Mouse (Mus musculus): Measurements from ENCODE around the gene Mlh3. TPM values are rescaled to one million over a fixed set of nuclear protein-coding genes. Genes with fewer than 3 reads are reported as not detected.

The Mlh3 gene
- total RNA-seq, 2 experiments from 2014 or later = 14.9 to 18.4 TPM

DNA sequence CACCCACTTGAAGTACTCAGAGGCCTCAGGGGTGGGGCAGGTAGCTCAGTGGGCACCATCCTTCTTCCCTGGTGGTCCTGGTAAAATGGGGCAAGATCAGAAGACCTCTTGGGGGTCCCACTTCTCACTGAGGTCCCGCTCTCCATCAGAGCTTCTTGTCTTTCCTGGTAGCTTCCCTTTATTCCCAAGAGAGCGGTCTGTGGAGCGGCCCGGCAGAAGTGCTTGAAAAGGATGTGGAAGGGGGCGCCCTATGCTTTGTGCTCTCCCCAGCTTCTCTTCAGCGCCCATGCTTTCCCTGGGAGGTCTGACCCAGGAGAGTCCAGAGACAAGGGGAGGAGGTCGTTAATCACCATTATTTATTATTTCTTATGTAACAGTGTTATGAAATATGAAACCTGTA is 73.0 kb downstream of the Mlh3 start:
- intact Hi-C loops (cut with DNase I) = no loop called here
- no peak for DNase-seq (ENCODE audit: low spot score in 2 of 2)

DNA sequence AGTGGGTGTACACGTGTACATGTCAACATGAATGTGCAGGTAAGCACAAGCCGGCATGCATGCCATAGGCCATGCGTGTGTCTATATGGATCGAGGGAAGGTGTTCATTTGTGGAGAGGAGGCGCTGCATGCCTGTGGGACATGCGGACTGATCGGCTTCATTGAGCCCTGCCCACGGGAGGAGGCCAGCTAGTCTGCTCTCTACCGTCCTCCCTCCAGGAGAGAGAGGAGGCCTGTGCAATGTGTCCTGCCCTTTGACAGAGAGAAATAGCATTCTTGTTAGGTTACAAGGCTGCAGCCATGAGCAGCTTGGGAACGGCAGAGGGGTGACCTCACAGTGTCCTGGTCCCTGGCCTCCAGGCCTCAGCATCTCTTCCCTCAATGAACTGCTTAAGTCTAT is 74.2 kb downstream of the Mlh3 start:
- no peak for DNase-seq (ENCODE audit: low spot score in 2 of 2)
- intact Hi-C loops (cut with DNase I) = no loop called here

DNA sequence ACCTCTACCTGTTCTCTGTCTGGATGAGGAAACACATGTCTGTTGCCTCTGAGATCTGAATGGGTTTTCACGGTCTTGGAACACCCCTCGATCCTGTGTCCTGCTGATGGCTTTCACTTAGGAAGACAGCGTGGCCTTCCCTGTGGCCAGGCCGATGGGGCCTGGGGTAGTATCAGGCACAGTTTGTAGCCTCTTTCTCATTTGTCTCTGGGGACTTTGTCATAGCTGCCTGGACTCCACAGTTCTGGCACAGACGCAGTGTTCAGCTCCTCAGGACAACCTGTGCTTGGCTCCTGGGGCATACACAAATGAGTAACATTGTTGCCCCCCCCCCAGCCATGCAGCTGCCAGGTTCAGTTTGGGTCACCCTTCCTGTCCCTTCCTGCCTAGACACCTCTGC is 75.3 kb downstream of the Mlh3 start:
- intact Hi-C loops (cut with DNase I) = no loop called here
- no peak for DNase-seq (ENCODE audit: low spot score in 2 of 2)

DNA sequence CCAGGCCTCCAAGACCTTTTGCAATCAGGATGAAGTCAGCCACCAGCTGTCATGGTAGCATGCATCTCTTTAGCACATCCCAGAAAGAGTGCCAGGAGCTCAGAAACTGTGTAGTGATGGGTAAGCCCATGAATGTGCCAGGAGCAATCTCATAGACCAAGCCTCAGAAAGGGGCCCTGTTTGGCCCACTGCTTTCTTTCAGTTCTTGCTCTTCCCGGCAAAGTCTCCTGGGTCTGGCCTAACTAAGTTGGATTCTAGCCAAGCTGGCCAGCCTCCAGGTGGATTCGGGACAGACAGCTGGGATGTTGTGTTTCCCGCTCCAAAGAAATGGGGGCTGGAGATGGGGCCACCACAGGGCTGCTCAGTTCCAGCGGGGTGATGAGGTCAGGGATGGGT is 75.8 kb downstream of the Mlh3 start:
- peak in 1 of 2 experiments; percentile 31 for DNase-seq (ENCODE audit: low spot score in 2 of 2)
- intact Hi-C loops (cut with DNase I) = no loop called here

DNA sequence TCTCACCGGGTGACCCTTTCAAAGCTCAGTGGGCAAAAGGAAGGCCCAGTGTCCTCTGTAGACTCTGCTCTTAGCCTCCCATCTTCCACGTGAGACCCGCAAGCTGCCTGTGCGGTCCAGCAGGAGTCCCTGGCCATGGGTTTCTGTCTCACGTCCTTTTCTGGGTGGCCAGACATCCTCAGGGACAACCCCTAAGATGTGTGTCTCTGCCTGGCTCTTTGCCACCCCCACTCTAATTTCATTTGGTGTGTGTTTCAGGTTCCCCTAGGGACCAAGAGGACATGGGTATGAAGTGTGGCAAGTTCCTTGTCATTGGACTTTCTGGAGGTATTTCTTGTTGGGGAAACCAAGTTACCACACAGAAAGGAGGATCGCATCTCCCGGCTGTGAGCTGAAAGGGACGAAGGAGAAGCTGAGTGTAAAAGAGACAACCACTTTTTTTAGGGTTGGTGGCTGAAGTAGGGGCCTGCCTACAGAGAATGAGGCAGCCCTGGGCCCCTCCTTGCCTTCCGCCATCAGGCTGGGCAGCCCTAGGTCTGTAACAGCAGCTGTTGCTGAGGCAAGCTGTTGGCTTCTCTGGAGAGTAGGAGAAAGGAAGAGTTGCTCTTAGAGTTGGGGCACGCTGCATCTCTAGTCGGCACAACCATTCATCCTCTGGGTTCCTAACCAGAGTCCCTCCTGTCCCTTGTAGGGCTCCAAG is 76.3 kb downstream of the Mlh3 start:
- intact Hi-C loops (cut with DNase I) = no loop called here
- no peak for DNase-seq (ENCODE audit: low spot score in 2 of 2)

DNA sequence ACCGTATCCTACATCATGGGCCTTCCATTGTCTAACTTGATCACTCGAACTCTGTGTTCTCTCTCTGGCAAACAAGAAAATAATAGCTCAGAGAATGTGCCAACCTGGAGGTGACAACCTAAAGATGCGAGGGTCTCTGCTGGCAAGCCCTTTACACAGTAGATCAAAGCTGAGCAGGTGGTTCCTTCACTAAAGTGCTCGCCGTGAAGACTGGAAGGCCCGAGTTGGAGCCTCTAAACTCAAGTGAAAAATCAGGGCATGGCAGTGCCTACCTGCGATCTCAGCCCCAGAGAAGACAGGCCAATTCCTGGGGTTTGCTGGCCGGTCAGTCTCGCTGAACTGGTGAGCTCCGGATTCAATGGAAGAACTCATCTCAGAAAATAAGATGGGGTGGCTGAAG is 77.3 kb downstream of the Mlh3 start:
- intact Hi-C loops (cut with DNase I) = no loop called here

DNA sequence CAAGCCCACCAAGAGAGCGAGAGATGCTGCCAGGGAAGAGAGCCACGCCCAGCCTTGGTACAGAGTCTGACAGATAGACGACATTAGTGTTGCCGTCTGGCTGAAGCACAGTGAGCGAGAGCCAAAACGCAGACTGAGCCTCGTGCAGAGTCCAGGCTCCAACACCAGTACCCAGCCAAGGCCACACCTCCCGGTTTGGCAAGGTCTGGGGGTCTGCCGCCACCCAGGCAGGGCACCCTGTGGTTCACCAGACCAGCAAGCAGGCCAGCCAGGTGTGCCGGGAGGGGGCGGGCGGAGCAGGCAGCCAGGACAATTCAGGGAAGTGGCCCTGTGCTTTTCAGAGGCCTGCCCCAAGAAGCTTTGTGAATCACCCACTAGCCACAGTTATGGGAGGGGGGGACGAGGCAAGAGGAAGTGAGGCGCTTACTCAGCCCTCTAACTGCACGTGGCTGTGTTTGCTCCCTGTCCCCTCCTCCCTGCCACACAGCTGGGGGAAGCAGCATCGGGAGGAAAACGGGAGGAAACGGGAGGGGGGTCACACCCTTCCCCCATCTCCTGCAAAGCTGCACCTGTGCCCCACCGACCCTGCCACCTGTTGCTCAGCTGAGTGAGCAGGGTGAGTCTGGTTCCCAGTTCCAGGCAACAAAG is 77.8 kb downstream of the Mlh3 start:
- DNase-seq (ENCODE audit: low spot score in 2 of 2) = no peak
- intact Hi-C loops (cut with DNase I) = no loop called here

More for the DNA sequence above, 77.3 kb downstream of the Mlh3 start:
- DNase-seq (ENCODE audit: low spot score in 2 of 2) = no peak

DNA sequence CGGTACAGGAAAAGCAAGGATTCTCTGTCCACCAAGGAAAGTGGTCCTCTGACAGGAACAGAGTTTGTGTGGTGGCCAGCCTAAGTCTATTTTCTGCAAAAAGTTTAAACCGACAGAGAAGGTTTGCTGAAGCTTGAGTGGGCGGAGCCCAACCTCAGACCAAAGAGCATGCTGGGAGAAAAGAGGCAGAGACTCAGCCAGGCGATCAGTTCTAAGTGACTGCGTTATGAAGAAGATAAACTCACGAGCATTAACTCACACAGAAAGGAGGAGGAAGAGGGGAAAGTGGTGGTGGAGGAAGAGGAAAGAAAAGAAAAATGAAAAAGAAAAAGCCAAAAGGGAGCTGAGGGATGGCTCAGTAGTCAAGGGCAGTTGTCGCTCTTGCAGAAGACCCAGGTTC is 80.1 kb downstream of the Mlh3 start:
- no peak for DNase-seq (ENCODE audit: low spot score in 2 of 2)
- intact Hi-C loops (cut with DNase I) = no loop called here

DNA sequence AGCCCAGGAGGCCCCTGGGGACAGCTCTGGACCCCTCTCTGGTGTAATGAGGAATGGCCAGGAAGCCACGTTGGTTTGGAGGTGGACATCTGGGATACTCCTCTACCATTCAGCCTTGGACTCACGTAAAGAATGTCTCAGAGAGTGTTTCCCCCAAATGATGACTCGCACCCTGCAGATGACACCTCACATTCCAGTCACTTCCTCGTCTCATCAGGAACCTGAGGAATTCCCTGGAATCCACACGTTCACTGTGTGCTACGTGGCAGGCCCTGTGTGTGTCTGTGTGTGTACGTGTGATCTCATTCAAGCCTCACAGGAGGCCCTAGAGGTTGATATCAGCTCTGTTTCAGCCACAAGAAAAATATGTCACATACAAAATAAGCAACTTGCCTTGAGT is 84.0 kb downstream of the Mlh3 start:
- no peak for DNase-seq (ENCODE audit: low spot score in 2 of 2)
- intact Hi-C loops (cut with DNase I) = no loop called here

DNA sequence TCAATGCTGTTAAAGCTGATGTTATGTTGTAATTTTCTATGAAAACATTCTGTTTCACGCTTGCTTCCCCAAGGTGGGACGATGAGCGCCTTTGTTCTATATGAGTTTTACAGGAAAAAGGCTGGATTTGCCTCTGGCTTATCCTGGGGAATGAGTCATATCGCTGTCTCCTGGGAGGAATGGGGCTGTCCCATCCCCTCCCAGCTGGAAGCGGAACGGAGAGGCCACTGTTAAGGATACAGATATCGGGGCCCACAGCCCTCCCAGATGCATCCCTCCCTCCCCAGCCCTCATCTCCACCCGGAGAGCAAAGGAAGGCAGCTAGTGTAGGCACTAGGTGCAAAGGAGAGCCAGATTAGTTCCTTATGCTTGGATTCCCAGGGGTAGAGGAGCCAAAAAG is 84.6 kb downstream of the Mlh3 start:
- intact Hi-C loops (cut with DNase I) = no loop called here
- no peak for DNase-seq (ENCODE audit: low spot score in 2 of 2)

Small RNAs within 50 kb of the gene (microRNA-seq; reads per million reads assigned to microRNA genes)
- 0.25 to 0.67 reads per million in 2 experiments for gene Mir6938

Other genes starting within 250 kb of the Mlh3 start
- 1 to 10 TPM; 1.3 to 1.4 TPM for gene Prox2, start 159.8 kb downstream of the Mlh3 start, total RNA-seq (2021)
- 100 to 1,000 TPM; 157 TPM for gene Dlst, start 159.8 kb downstream of the Mlh3 start, total RNA-seq (2021)
- gene Rps6kl1, start 119.3 kb downstream of the Mlh3 start, total RNA-seq (2021) = 10 to 100 TPM; 31.8 to 35.5 TPM
- gene Pgf, start 92.8 kb downstream of the Mlh3 start, total RNA-seq (2021) = 1 to 10 TPM; 1.7 to 2.8 TPM
- gene Eif2b2, start 51.1 kb downstream of the Mlh3 start, total RNA-seq (2021) = 10 to 100 TPM; 59.8 to 76.8 TPM
- gene Acyp1, start 17.8 kb upstream of the Mlh3 start, total RNA-seq (2021) = 10 to 100 TPM; 31.6 to 35.9 TPM
- 1 to 10 TPM; 1.9 to 2.0 TPM for gene Zc2hc1c, start 18.0 kb upstream of the Mlh3 start, total RNA-seq (2021)
- 10 to 100 TPM; 27.8 to 29.6 TPM for gene Nek9, start 68.8 kb upstream of the Mlh3 start, total RNA-seq (2021)
- 100 to 1,000 TPM; 164 to 171 TPM for gene Tmed10, start 104.2 kb upstream of the Mlh3 start, total RNA-seq (2021)
- 10 to 100 TPM; 47.2 to 55.9 TPM for gene Fos, start 203.3 kb upstream of the Mlh3 start, total RNA-seq (2021)